Mouse (Mus musculus) liver, adult 2 months (tissue): ENCODE results near the gene Hist1h3e.

Experiments
- CTCF ChIP-seq: fragments of 200-500 bp; IDR thresholded peaks from 2 replicates; pipeline ENCODE4 v1.5.1; 2011; ENCODE audit warnings: low read depth, low read length, control low read depth
- POLR2A ChIP-seq: fragments of 200-500 bp; IDR thresholded peaks from 2 replicates; pipeline ENCODE4 v1.6.1; 2011; ENCODE audit warnings: low read length, control low read depth; ENCODE audit not compliant: insufficient read depth; ENCODE audit errors: extremely low read depth

DNA sequence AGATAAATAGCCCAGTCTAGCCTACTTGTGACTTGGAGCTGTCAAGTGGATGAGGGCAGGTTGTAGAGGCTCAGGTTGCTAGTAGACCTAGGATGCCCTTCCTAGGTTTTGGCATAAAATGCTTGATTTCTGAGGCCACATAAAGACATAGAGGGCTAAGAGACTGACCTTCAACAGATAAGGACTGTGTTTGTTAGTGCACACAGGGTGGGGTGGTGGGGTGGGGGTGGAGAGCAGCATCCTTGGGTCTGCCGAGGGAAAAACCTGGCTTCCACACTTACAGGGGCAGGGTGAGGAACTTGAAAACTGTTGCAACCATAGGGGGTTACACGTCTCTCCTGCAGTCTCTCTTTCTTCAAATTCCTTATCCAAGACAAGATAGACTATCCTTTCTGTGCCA is 33.0 kb upstream of the Hist1h3e start:
- TF ChIP-seq CTCF (no peak), POLR2A (no peak)
